Mouse (Mus musculus) splenic B cell, adult 2 months (primary cell): ENCODE data around the gene Dynlt1f.
"Not testable (repeated sequence)": the region's sequence is repeated elsewhere in the genome, so short reads cannot be mapped to it uniquely, and the experiment has no call there.

Source experiments
- DNase-seq: peaks from one replicate; pipeline ENCODE4 v3.0.0-alpha.2; 2011; ENCODE audit warnings: low read depth, low spot score
- H3K27me3 ChIP-seq: 2 replicates; pipeline ENCODE4 v1.6.1; 2012; ENCODE audit warnings: mild to moderate bottlenecking, low read length, moderate library complexity, mixed read lengths; ENCODE audit not compliant: control insufficient read depth, poor library complexity, insufficient read depth, severe bottlenecking
- H3K36me3 ChIP-seq: 2 replicates; pipeline ENCODE4 v1.6.1; 2012; ENCODE audit warnings: mild to moderate bottlenecking, low read length, moderate library complexity, mixed read lengths; ENCODE audit not compliant: control insufficient read depth, poor library complexity, insufficient read depth, severe bottlenecking

Dynlt1f gene

DNA sequence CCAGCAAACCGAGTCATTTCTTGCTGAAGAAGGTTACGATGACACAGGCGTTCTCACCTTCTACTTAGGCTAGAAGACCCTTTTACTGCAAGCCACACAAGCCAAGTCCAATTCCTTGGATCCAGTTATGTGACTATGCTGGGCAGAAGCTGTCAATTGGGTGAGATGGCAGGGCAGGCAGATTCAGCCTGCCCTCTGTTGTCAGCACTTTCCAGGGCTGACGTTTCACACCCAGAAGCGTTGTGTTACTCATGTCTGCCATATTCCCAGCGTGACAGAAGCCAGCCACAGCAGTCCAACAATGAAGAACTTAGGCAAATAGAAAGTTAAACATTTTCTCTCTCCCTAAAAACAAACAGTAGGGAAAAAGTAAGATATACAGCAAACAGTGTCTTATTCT is 35.7 kb downstream of the Dynlt1f start:
- DNase-seq, result not testable (repeated sequence)

DNA sequence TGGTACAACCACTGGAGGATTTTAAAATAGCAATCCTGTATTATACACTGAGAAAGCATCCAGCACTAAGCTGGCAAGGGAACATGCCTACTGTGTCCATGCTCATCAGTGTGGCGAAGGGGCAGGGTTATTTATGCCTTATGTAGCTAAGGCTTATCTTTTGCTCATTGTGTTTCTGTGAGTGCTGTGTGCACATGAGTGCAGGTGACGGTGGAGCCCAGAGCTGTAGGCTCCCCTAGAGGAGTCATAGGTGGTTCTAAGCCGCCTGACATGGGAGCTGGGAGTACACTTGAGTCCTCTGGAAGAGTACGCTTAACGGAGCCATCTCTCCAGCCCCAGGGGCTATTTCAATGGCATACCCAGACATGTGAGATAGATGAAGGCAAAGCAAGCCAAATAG is 36.4 kb downstream of the Dynlt1f start:
- H3K36me3 ChIP-seq, DNase-seq, H3K27me3 ChIP-seq: not testable (repeated sequence)

More for the DNA sequence above, 35.7 kb downstream of the Dynlt1f start:
- not testable (repeated sequence) for H3K36me3 ChIP-seq, H3K27me3 ChIP-seq

DNA sequence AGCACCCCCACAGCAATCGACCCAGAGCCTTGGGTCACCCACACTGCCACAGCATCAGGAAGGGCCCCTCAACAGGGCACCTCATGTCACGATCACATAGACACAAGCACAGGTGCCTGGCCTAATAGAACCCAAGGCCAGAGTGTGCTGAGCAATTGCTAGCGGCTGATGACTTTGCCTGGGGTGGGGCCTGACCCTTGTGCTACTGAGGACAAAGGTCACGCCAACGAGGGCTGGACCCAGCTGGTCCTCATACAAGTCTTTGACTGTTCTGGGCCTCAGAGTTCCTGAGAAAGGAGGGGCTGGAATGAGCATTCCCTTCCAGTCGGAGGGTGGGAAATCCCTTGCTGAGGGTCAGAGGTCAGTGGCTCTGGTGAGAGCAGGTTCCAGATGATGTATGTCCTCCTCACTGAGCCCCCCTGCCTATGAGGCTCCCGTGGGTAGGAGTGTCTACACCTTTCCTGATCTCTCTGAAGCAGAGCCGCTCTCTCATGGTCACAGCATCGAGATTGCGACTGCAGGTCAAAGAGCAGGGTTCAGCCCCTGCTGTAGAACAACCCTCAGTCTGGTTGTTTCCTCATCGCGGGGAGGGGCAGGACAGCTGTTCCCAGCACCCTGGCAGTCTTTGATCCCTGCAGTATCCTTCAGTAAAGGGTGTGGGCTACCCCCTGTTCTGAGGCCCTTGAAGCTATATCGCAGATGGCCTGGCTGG is 37.9 kb downstream of the Dynlt1f start:
- not testable (repeated sequence) for DNase-seq, H3K27me3 ChIP-seq, H3K36me3 ChIP-seq

DNA sequence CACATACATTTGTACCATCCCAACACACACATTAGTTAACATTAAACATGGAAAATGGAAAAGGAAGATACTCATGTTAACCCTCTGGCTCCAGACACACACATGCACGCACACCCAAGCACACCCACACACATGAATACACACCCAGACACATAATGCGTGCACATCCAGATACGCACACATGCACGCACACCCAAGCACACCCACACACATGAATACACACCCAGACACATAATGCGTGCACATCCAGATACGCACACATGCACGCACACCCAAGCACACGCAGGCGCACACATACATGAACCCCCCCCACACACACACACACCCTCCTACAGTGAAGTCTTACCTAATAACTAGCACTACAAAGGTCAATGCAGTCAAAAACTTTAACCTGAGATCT is 39.0 kb downstream of the Dynlt1f start:
- not testable (repeated sequence) for DNase-seq, H3K27me3 ChIP-seq, H3K36me3 ChIP-seq

DNA sequence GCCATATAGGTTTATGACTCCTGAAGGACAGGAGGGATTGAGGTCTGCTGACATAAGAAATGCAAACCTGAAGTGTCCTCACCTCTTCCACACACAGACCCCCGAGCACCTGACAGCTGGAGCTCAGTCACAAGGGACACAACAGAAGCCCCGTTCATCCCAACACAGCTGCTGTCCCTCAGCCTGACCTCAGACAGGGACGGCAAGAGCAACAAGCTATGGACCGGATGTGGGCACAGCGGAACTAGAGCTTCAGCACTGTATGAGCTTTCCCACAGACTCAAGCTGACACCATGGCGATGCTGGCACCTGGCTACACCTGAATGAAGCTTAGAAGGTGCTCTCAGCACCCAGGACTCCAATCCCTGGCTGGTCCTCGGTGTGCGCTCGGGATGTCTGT is 41.4 kb downstream of the Dynlt1f start:
- H3K27me3 ChIP-seq, H3K36me3 ChIP-seq, DNase-seq: not testable (repeated sequence)

DNA sequence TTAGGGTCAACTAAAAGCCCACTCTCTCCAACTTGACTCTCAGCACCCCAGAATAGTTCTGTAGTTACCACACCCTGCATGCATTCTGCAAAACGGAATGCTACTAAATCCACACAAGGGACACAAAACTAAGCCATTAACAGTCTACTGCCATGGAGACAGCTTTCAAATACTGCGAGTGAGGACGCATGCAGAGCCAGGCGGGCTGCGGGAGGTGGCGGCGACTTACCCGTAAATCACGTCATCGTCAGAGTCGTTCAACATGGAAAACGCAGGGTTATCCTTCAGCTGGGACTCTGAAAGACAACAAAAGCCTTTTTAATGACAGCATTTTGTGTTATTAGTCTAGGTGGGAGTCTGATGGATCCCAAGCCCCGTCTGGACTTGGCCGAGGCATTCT is 42.2 kb downstream of the Dynlt1f start:
- not testable (repeated sequence) for DNase-seq, H3K36me3 ChIP-seq, H3K27me3 ChIP-seq

DNA sequence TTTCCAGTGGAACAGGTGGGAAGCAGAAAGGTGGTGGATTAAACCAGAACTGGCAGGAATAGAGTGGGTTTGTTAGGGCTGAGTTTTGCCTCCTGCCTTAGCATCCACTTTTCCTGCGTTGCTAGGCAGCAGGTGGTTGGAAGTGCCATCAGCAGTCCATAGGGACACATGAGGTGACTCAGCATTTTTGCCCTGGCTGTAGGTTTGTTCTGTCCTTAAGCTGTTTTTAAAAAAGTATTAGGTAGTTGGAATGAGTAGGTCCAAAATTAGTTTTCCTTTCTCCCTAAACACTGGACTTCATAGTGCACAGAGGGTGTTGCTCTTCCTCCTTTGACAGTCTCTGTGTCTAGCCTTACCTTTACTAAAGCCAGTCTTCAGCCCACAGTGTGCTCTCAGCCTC is 50.4 kb downstream of the Dynlt1f start:
- not testable (repeated sequence) for H3K36me3 ChIP-seq, DNase-seq, H3K27me3 ChIP-seq

DNA sequence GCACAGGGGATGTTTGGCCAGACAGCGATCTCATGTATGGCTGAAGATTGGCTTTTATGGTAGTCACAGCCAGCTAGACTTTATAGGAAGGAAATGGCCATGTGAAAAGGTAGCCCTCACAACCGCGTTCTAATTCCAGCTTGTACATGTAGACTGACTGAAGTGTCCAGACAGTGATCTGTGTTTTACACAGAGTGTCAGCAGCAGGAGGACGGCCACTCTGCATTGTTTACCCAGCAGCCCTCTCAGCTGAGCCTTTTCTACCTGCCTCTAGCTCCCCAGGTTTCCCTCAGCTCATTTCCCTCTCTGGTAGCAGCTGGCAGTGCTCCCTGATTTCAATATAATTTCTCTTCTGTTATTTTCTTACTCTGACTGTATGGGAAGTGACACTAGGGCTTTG is 53.5 kb downstream of the Dynlt1f start:
- not testable (repeated sequence) for H3K27me3 ChIP-seq, DNase-seq, H3K36me3 ChIP-seq

DNA sequence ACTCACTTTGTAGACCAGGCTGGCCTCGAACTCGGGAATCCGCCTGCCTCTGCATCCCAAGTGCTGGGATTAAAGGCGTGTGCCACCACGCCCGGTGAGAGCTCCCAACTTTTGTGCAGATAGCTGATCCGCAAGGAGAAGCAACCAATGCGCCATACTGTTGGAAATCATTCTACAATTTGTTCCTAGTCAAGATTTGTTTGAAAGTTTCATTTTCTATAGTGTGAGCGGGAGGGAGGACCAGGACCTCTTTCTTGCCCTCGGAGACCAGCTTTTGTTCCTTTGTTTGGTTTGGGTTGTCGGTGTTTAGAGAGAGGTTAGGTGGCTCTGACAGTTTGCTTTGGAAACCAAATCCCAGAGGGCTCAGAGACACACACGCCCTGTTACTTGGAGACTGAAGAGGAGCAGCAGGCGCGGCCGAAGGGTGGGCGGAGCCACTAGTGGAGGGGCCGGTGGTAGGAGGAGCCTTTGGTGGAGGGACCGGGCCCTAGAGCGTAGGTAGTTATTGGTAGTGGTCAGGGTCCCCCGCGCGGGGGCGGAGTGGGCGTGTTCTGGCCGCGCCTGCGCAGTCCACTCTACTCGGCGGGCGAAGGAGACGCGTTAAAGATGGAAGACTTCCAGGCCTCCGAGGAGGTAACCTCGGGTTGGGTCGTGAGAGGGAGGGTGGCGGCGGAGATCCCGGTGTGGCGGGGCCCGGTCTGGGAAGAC is 54.3 kb downstream of the Dynlt1f start, which contains the start of gene Dynlt1c:
Dynlt1c (plus strand) TSS at position 468 of the 708 bp plus-strand sequence.
- not testable (repeated sequence) for H3K36me3 ChIP-seq, H3K27me3 ChIP-seq
- DNase-seq, result peak; percentile 90

DNA sequence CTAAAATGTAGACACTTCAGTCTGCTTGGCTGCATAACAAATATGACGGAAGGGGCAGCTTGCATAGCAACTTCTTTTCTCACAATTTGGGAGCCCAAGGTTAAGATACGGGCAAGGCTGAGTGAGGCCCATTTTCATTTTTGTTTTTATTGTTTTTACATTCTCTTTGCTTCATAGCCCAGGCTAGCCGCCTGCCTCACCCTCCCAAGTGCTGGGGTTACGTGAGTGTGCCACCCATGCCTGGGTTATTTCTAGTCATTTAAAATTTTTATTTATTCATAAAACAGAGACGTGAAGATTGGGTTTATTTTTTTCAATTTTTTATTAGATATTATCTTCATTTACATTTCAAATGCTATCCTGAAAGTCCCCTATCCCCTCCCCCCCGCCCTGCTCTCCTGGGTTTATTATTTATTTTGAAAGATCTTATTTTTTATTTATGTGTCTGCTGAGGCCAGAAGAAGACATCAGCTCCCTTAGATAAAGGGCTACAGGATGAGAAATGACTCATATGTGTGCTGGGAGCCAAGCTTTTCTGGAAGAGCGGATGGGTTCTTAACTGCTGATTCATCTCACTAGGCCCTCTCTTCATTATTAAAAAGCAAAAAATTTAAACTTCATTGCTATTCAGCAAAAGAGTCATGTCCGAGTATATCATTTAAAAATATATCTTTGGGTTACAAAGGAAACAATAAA is 55.3 kb downstream of the Dynlt1f start:
- not testable (repeated sequence) for H3K36me3 ChIP-seq, H3K27me3 ChIP-seq, DNase-seq

DNA sequence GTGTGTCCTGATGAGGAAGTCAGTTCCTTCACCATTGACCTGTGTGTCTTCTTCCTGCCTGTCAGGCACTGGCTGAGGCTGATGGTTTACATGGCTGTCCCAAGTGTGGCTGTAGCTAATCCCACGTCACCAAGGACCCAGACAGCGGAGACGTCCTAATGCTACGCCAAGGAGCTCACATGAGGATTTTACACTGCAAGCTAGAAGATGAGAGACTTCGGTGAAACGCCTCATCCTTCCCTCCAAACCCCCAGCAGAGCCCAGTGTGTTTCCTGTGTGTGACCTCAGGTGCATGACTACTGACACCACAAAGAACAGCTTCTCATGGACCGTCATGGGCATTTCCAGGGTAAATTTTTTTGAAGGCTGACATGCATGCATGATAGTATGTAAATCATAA is 57.3 kb downstream of the Dynlt1f start:
- DNase-seq, result peak; percentile 43

More for the DNA sequence above, 57.3 kb downstream of the Dynlt1f start:
- H3K27me3 ChIP-seq, H3K36me3 ChIP-seq: not testable (repeated sequence)
